Mouse (Mus musculus): ENCODE data around the gene Wnt7a.

Gene Wnt7a

DNA sequence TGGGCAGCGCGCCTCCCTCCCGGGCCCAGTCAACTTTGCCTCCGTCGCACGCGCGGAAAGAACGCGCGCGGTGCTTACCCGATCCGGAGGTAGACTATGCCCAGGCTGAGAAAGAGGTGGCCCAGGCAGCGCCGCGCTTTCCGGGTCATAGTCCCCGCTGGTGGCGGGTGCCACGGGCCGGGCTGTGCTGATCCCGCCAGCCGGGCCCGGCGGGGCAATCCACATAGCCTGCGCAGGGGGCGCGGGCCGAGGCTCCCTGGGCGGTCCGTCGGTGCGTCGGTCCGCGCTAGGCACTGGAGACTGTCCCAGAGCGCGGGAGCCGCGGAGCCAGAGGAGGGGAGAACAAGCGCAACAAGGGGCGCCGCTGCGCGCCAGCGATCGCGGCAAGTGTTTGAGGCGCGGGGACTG, at the start of gene Wnt7a:
Gene Wnt7a (minus strand): TSS at position 403 of the 408 bp plus-strand sequence.
- DNase-seq (ENCODE audit: low read depth), result no peak

DNA sequence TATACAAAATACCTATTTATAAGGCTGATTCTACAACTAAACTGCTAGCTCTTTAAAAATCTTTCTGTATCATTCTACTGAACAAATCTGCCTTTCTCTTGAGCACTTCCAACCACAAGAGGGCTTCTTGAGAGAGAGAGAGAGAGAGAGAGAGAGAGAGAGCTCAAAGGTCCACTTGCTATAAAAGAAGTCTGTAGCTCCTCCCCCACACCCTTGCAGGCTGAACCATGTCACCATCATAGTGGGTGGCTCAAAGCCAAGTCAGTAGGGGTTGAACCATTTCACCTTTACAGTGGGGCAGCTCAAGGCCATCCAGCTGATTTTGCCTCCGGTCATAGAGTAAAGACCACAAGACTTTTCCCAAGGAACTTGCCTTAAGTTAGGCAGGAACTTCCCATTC, 48.3 kb upstream of the Wnt7a start:
- DNase-seq (ENCODE audit: low read depth), result no peak

- no peak for DNase-seq (ENCODE audit: low read depth)
Observed at GRCm38 (mm10) chr6:91454546-91454945, 43.4 kb upstream of the Wnt7a start.

DNA sequence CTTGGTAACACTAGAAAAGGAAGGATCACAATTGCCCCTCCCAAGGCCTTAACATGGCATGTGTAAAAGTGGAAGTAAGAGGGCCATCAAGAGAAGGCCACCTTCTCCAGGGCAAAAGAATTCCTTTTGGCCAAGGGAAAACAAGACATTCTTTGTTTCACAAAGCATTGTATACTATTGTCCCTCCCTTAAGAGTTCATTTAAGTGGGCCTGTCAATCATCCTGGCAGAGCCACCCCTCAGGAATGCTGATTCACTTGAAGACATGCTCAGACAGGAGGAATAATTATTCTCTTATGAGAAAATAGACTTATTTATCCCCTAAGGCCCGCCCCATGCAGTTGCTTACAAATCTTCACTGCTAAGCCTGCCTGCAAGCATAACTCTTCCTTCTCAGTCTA, 40.9 kb upstream of the Wnt7a start:
- no peak for DNase-seq (ENCODE audit: low read depth)

- no peak for DNase-seq (ENCODE audit: low read depth)
Observed at GRCm38 (mm10) chr6:91449472-91450225, 38.5 kb upstream of the Wnt7a start.

- DNase-seq (ENCODE audit: low read depth), result no peak
Observed at GRCm38 (mm10) chr6:91445316-91445715, 34.2 kb upstream of the Wnt7a start.

GRCm38 (mm10) chr6:91441145-91441662, 30.0 kb upstream of the Wnt7a start:
- peak; percentile 17 for DNase-seq (ENCODE audit: low read depth)

- peak; percentile 91 for DNase-seq (ENCODE audit: low read depth)
Observed at GRCm38 (mm10) chr6:91440474-91441144, 29.4 kb upstream of the Wnt7a start.

GRCm38 (mm10) chr6:91424151-91424550, 13.0 kb upstream of the Wnt7a start:
- no peak for DNase-seq (ENCODE audit: low read depth)

DNA sequence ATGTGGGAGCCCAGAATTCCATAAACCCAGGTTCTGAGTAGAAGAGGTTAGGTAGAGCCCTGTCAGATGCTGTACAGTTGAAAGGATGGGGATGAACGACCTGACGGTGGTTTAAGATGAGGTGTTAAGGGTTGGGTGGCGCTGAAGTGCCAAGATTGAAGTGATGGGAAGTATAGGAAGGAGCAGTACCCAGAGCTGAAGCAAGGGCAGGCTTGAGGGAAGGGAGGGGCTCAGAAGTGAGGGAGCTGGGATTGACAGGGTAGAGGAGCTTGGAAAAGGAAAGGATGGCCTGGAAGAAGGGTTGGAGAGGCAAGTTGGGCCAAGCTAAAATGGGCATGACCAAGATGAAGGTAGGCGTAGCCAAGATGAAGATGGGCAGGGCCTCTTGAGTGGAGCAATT, 10.5 kb upstream of the Wnt7a start:
- no peak for DNase-seq (ENCODE audit: low read depth)

GRCm38 (mm10) chr6:91417291-91417845, 6.2 kb upstream of the Wnt7a start:
- no peak for DNase-seq (ENCODE audit: low read depth)

DNA sequence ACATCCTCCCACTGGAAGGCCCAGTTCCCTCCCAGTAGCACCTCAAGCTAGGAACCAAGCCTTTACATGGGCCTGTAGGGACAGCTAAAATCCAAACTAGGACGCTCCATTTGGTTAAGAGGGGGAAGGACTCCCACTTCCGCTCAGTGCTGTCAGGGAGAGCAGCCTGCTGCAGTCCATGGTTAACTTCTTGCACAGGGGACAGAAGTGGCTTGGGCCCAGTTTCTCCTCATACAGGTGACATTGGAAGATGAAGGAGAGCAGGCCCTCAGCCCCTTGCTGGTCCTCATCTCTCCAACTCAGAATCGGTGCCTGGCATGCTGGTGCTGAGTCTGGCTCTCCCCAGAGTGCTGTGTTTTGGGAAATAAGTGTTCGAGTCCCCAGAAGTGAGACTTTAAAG, 5.0 kb upstream of the Wnt7a start:
- DNase-seq (ENCODE audit: low read depth), result no peak

- no peak for DNase-seq (ENCODE audit: low read depth)
Observed at GRCm38 (mm10) chr6:91414890-91415289, 3.7 kb upstream of the Wnt7a start.

- DNase-seq (ENCODE audit: low read depth), result peak; percentile 44
Observed at GRCm38 (mm10) chr6:91411369-91411981, 312 bp upstream of the Wnt7a start.

- no peak for DNase-seq (ENCODE audit: low read depth)
Observed at GRCm38 (mm10) chr6:91410168-91410780, 889 bp downstream of the Wnt7a start.

DNA sequence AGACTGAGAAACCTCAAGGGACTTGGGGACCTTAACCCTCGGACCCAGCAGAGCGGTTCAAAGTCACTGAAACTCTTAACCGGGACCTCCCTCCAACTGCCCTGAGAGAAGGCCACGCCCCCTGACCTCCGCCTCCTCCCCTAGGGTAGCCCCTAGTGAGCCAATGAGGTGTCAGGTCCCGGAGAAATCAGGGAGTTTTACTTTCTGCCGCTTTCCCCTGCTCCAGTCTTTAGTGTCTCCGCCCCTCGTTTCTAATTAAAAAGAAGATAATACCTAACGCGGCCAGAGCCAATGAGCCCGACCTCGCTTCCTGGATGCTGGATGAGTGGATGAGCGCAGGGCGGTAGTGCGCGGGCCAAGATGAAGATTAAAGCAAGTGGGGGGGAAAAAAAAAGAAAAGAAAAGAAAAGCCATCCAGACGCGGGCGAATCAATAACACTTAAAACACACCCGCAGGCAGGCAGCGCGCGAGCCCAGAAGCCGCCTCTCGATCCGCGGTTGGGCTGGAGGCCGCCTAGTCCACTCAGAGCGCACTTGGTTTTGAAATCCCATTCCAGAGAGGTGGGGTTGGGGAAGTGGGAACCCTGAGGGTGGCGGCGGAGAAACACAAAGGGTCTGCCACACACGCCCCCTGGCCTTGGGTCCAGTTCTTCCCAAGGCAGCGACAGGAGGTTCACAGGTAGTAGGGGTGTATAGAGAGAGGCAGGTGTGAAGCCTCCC, 1.6 kb downstream of the Wnt7a start:
- no peak for DNase-seq (ENCODE audit: low read depth)

DNA sequence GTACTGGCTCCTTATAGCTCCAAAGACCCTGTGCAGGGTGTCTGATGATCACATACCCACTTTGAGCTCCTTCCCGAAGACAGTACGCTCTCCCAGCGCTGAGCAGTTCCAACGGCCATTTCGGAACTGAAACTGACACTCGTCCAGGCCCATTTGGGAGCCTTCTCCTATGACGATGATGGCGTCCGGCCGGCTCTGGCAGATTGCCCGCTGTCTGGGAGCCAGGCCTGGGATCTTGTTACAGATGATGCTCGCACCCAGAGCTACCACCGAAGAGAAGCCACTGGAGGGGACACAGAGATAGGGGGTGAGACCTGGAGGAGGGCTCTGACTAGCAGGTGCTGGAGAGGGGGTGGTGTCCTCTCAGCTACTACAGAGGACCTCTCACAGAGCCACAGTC, 2.5 kb downstream of the Wnt7a start:
- DNase-seq (ENCODE audit: low read depth), result no peak

DNA sequence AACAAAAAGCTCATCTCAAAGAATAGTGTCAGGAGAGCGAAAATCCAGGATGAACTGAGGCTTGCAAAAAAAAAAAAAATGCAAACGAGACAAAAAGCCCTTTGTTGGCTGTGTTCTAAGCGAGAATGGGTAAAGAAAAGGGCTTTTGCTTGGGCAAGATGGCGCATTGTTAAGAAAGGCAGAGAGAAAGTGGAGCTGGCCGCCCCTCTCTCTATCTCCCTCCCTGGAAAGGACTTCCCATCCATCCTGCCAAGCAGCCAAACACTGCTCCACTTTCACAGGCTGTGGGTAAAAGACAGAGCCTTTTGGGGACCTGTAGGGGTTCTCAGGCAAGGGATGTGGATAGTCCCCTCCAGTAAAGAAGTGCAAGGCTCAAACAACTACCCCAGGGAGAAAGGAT, 9.6 kb downstream of the Wnt7a start:
- DNase-seq (ENCODE audit: low read depth), result no peak

DNA sequence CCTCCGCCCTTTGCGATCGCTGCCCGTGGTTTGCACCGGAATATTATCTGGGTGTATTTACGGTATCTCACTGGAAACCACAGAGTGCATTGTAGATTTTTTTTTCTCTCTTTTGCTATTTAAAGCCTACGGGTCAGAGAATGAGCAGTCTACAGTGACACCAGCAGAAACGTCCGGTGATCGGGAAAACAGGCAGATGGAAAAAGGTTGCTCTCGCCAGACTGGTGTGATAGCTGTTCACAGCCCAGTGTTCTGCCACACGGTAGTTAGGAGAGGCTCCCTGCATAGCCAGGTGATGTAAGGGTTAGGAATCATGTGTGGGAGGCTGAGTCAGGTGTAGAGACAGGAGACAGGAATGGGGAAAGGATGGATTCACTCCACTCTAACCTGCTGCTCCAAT, 10.6 kb downstream of the Wnt7a start:
- no peak for DNase-seq (ENCODE audit: low read depth)

DNA sequence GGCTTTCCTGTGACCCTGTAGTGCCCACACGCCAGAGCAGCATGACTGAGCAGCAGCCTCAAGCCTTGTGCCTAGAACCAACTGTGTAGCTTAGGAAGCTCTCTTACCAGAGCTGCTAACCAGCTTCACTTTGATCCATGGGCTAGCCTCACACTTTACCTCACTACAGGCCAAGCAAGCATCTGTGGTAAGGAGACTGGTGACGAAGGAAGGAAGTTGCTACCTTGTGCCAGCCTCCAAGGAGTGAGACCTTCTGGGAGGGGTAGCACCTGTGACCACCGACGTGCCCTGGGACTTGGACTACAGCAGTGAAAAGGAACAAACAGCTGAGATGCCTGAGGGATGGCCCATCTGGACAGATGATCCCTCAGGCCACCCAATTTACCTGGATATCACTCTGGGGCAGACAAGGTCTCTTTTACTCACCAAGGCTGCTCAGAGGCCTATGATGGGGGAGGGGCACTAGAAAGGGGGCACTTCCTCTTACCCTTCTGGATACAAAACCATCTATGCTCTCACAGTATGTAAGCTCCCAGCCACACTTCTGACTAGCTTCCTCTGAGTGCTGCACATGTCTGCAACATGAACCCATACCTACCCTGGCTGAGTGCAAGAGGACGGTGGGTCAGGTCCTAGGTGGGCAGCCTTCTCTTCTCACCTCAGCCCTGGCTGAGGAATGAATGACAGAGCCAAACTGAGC, 18.5 kb downstream of the Wnt7a start:
- DNase-seq (ENCODE audit: low read depth), result no peak

GRCm38 (mm10) chr6:91389141-91389540, 22.0 kb downstream of the Wnt7a start:
- DNase-seq (ENCODE audit: low read depth), result no peak
